Comparison of ENCODE assay signal across 17 mouse cellular contexts in the genomic region with DNA sequence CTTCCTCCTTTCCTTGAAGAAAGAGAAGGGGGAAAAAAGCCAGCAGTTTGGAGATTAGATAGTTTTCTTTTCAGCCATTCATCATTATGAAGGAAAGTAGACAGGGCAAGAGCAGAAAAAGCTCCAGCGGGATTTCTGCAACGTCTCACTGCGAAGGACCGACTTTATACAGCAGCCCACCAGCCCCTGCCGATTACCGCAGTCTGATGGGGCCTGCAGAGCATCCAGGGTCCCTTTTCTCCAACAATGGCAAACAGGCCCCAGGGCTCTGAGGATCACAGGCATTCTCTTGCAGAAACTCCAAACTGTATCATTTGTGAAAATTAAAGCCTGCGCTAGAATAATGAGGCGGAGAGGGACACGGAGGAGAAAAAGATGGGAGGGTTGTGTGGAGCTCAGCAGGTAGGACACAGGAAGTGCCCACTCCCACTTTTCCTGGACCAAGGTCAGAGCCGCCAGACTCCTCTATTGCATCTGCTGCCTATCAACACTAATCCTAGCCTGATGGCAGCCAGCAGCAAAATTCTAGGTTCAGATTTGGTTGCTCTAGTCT. TPM values are rescaled to one million over a fixed set of nuclear protein-coding genes. Genes with fewer than 3 reads are reported as not detected.
DNase-seq lines count a peak whose midpoint lies in the region; ATAC-seq and TF ChIP-seq lines count a peak whose summit lies in the region.
"Had no signal": no experiment of that assay in that cellular context is flagged by ENCODE, and none has a peak within 500 bp of the region (broad histone marks: within the 10 kb centered on the region; RNA-seq: fewer than 3 reads in every experiment).

No protein-coding gene starts in this region.

- H3K9me3 ChIP-seq in forebrain, embryonic 13.5 days (replicated peaks) = no peaks in the 10 kb centered on the region
- H3K9me3 ChIP-seq in forebrain, embryonic 16.5 days (ENCODE audit: control insufficient read depth, low read length) = no peaks in the 10 kb centered on the region
- H3K9me3 ChIP-seq in hindbrain, embryonic 15.5 days = no peaks in the 10 kb centered on the region
- H3K9me3 ChIP-seq in midbrain, embryonic 13.5 days = no peaks in the 10 kb centered on the region
- H3K9me3 ChIP-seq: heart, embryonic 15.5 days; stomach, embryonic 15.5 days had no signal

- H3K4me3 ChIP-seq in forebrain, embryonic 13.5 days = no peak overlapping the region
- no peak overlapping the region for H3K4me3 ChIP-seq in forebrain, embryonic 16.5 days (replicated peaks; ENCODE audit: low read length)
- H3K4me3 ChIP-seq in hindbrain, embryonic 15.5 days = no peak overlapping the region
- H3K4me3 ChIP-seq in midbrain, embryonic 13.5 days (replicated peaks) = no peak overlapping the region
- no peak overlapping the region for H3K4me3 ChIP-seq in cerebellum, adult 2 months (replicated peaks; ENCODE audit: insufficient read depth, low read depth, low read length)
- H3K4me3 ChIP-seq: heart, embryonic 15.5 days; stomach, embryonic 15.5 days had no signal

- peak; percentile 29 for DNase-seq in brain, embryonic 14.5 days (ENCODE audit: low read depth)
- no peak for DNase-seq in cerebellum, adult 2 months
- no peak for DNase-seq in spleen, postnatal 4 days (ENCODE audit: low spot score in 2 of 2)
- DNase-seq in retina, postnatal 1 day = no peak
- DNase-seq: adrenal gland, adult 8-10 months; cerebellum, postnatal 25 days; layer of hippocampus, adult 9-11 months; thymus, postnatal 14 days had no signal

- WGBS in forebrain, embryonic 13.5 days = 45% methylated on average over 10 of the region's 10 CpGs
- WGBS in forebrain, embryonic 16.5 days = 42% methylated on average over 10 of the region's 10 CpGs
- WGBS in hindbrain, embryonic 15.5 days = 36% methylated on average over 10 of the region's 10 CpGs
- WGBS in midbrain, embryonic 13.5 days = 35% methylated on average over 10 of the region's 10 CpGs
- WGBS in cerebellum, adult 2 months = 63% methylated on average over 10 of the region's 10 CpGs

- H3K4me1 ChIP-seq in forebrain, embryonic 13.5 days = peaks cover 31% of the 10 kb centered on the region
- H3K4me1 ChIP-seq in forebrain, embryonic 16.5 days (replicated peaks; ENCODE audit: control insufficient read depth, insufficient read depth, low read length) = peaks cover 10% of the 10 kb centered on the region
- H3K4me1 ChIP-seq in hindbrain, embryonic 15.5 days (replicated peaks) = peaks cover 17% of the 10 kb centered on the region
- H3K4me1 ChIP-seq in midbrain, embryonic 13.5 days (replicated peaks) = peaks cover 32% of the 10 kb centered on the region
- H3K4me1 ChIP-seq in cerebellum, adult 2 months (ENCODE audit: control insufficient read depth, insufficient read depth, low read length) = no peaks in the 10 kb centered on the region
- H3K4me1 ChIP-seq: stomach, embryonic 15.5 days had no signal

- no peak for ATAC-seq in forebrain, embryonic 13.5 days
- ATAC-seq in forebrain, embryonic 16.5 days = no peak
- no peak for ATAC-seq in hindbrain, embryonic 15.5 days (ENCODE audit: low FRiP score, low read depth)
- 0 out of 2 replicates have a peak, but pooled peaks have one; percentile 24 for ATAC-seq in midbrain, embryonic 13.5 days
- ATAC-seq: inflammation-experienced regulatory T-cells, adult 6 months had no signal

- TF ChIP-seq POLR2A in brain, embryonic 14.5 days (IDR thresholded peaks at IDR 0.05; ENCODE audit: borderline replicate concordance, extremely low read depth, insufficient read depth, insufficient read length, poor library complexity, severe bottlenecking) = no peak
- TF ChIP-seq POLR2A in cerebellum, adult 2 months (IDR thresholded peaks at IDR 0.05; ENCODE audit: borderline replicate concordance, insufficient read depth, low read length) = no peak

- peak overlapping the region; percentile 38; the same call in 1 of the 2 replicates for H3K4me2 ChIP-seq in forebrain, embryonic 13.5 days
- no peak overlapping the region for H3K4me2 ChIP-seq in forebrain, embryonic 16.5 days (ENCODE audit: low read length)
- H3K4me2 ChIP-seq in hindbrain, embryonic 15.5 days = no peak overlapping the region
- H3K4me2 ChIP-seq in midbrain, embryonic 13.5 days (replicated peaks) = peak overlapping the region; percentile 23; the same call in 1 of the 2 replicates
- H3K4me2 ChIP-seq: heart, embryonic 15.5 days; stomach, embryonic 15.5 days had no signal

- peaks cover 40% of the 10 kb centered on the region for H3K27me3 ChIP-seq in forebrain, embryonic 13.5 days
- peaks cover 6% of the 10 kb centered on the region for H3K27me3 ChIP-seq in forebrain, embryonic 16.5 days (replicated peaks; ENCODE audit: control insufficient read depth, insufficient read depth, low read length)
- peaks cover 18% of the 10 kb centered on the region for H3K27me3 ChIP-seq in hindbrain, embryonic 15.5 days
- H3K27me3 ChIP-seq in midbrain, embryonic 13.5 days = peaks cover 11% of the 10 kb centered on the region
- H3K27me3 ChIP-seq in cerebellum, adult 2 months (ENCODE audit: control insufficient read depth, insufficient read depth, low read length) = no peaks in the 10 kb centered on the region; the same call in 1 of the 2 replicates

- TF ChIP-seq CTCF in brain, embryonic 14.5 days (IDR thresholded peaks at IDR 0.05; ENCODE audit: borderline replicate concordance, extremely low read depth, insufficient read depth, insufficient read length) = no peak
- TF ChIP-seq CTCF in cerebellum, adult 2 months (IDR thresholded peaks at IDR 0.05; ENCODE audit: borderline replicate concordance, insufficient read depth, low read depth, low read length) = no peak

- H3K27ac ChIP-seq in forebrain, embryonic 13.5 days = no peak overlapping the region
- H3K27ac ChIP-seq in forebrain, embryonic 16.5 days (ENCODE audit: low read length) = no peak overlapping the region
- 0 out of 2 replicates have a peak overlapping the region, but pooled peaks have one; percentile 28 for H3K27ac ChIP-seq in hindbrain, embryonic 15.5 days (replicated peaks)
- H3K27ac ChIP-seq in midbrain, embryonic 13.5 days = peak overlapping the region; percentile 52; the same call in 1 of the 2 replicates
- no peak overlapping the region for H3K27ac ChIP-seq in cerebellum, adult 2 months (ENCODE audit: insufficient read depth, low read length)
- H3K27ac ChIP-seq: heart, embryonic 15.5 days; kidney, postnatal 0 days; liver, embryonic 14.5 days; stomach, embryonic 15.5 days had no signal

- no peak overlapping the region for H3K9ac ChIP-seq in forebrain, embryonic 13.5 days
- no peak overlapping the region for H3K9ac ChIP-seq in forebrain, embryonic 16.5 days (replicated peaks; ENCODE audit: low read depth, low read length)
- H3K9ac ChIP-seq in hindbrain, embryonic 15.5 days = no peak overlapping the region
- no peak overlapping the region for H3K9ac ChIP-seq in midbrain, embryonic 13.5 days (replicated peaks)
- H3K9ac ChIP-seq: heart, embryonic 15.5 days; liver, embryonic 14.5 days; stomach, embryonic 15.5 days had no signal

- no peaks in the 10 kb centered on the region for H3K36me3 ChIP-seq in forebrain, embryonic 13.5 days (ENCODE audit: poor library complexity, severe bottlenecking)
- H3K36me3 ChIP-seq in forebrain, embryonic 16.5 days (ENCODE audit: control insufficient read depth, insufficient read depth) = no peaks in the 10 kb centered on the region
- no peaks in the 10 kb centered on the region for H3K36me3 ChIP-seq in hindbrain, embryonic 15.5 days
- H3K36me3 ChIP-seq in midbrain, embryonic 13.5 days = no peaks in the 10 kb centered on the region
- H3K36me3 ChIP-seq: heart, embryonic 15.5 days; stomach, embryonic 15.5 days had no signal

RNA-seq across cellular contexts. Expression of a gene that starts 32.2 kb away (rescaled TPM):
- 0.06 and 0.26 TPM in 2 replicates for polyA plus RNA-seq in forebrain, embryonic 13.5 days (2015; fragmentation: Nextera tagmentation; extraction: Ambion mirVana)
- polyA plus RNA-seq in forebrain, embryonic 16.5 days (2015; fragmentation: Nextera tagmentation; extraction: Ambion mirVana) = 0.23 and 0.26 TPM in 2 replicates
- polyA plus RNA-seq in brain, embryonic 14.5 days (2012; rRNA removed) = 0.33 and 0.42 TPM in 2 replicates
- 0.21 and 0.31 TPM in 2 replicates for polyA plus RNA-seq in hindbrain, embryonic 15.5 days (2015; fragmentation: Nextera tagmentation; extraction: Ambion mirVana)
- 0.20 and 0.26 TPM in 2 replicates for polyA plus RNA-seq in midbrain, embryonic 13.5 days (2015; fragmentation: Nextera tagmentation; extraction: Ambion mirVana)
- polyA plus RNA-seq in cerebellum, adult 2 months (2012; rRNA removed) = 0.19 and 0.25 TPM in 2 replicates
- polyA plus RNA-seq: inflammation-experienced regulatory T-cells, adult 6 months had no signal

Comparison
In these comparisons a context has a peak if more than half of its experiments do, and no peak if none do; other contexts are left out.
1. H3K4me2 ChIP-seq: peak in forebrain, embryonic 13.5 days (single experiment) and midbrain, embryonic 13.5 days (single experiment); none in forebrain, embryonic 16.5 days (single experiment) and hindbrain, embryonic 15.5 days (single experiment).
2. H3K27ac ChIP-seq: peak in hindbrain, embryonic 15.5 days (single experiment) and midbrain, embryonic 13.5 days (single experiment); none in forebrain, embryonic 13.5 days (single experiment), forebrain, embryonic 16.5 days (single experiment) and cerebellum, adult 2 months (single experiment).